Mouse (Mus musculus) megakaryocyte, embryonic 14.5 days (primary cell): ENCODE measurements around the gene Sept9.

Experiments
- FLI1 ChIP-seq: IDR thresholded peaks from 2 replicates; pipeline ENCODE4 v1.6.1; 2012; ENCODE audit warnings: low read length, inconsistent platforms, mixed read lengths
- GATA1 ChIP-seq: IDR thresholded peaks from 3 replicates; pipeline ENCODE4 v1.6.1; 2012; ENCODE audit warnings: mixed read lengths, low read length, inconsistent platforms, borderline replicate concordance

- TF ChIP-seq GATA1 (no peak), FLI1 (no peak)
Measured at GRCm38 (mm10) chr11:117287792-117288191, 88.3 kb downstream of the Sept9 start.
